Mouse (Mus musculus): ENCODE results near the gene Nxn.
"Not testable (repeated sequence)": the region's sequence is repeated elsewhere in the genome, so short reads cannot be mapped to it uniquely, and the experiment has no call there.

Gene Nxn

DNA sequence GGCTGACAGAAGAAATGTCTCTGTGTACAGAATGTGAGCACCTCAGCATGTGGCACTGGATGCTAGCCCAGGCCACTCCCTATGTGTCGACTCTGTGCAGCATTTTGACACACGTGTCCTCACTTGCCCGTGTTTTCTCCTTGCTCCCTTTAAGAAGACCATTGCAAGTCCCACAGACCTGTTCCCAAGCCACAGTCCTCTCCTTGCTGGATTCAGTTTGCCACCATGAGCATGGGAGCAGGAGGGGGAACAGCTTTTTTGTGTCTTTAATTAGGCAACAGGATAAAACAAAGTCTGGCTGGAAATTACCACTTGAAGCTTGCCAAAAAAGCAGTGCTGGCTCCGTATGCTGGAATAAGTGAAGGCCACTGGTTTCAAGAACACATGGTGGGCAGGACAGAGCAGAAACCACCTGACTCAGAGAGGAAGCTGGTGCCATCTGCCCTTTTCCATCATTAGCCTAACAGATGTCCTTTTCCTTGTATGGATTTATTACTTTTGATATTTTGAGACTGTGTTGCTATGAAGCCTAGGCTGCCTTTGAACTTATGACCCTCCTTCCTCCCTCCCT, 143.4 kb downstream of the Nxn start:
- DNase-seq = peak; percentile 95

GRCm38 (mm10) chr11:76253918-76254264, 145.0 kb downstream of the Nxn start:
- no peak for DNase-seq

DNA sequence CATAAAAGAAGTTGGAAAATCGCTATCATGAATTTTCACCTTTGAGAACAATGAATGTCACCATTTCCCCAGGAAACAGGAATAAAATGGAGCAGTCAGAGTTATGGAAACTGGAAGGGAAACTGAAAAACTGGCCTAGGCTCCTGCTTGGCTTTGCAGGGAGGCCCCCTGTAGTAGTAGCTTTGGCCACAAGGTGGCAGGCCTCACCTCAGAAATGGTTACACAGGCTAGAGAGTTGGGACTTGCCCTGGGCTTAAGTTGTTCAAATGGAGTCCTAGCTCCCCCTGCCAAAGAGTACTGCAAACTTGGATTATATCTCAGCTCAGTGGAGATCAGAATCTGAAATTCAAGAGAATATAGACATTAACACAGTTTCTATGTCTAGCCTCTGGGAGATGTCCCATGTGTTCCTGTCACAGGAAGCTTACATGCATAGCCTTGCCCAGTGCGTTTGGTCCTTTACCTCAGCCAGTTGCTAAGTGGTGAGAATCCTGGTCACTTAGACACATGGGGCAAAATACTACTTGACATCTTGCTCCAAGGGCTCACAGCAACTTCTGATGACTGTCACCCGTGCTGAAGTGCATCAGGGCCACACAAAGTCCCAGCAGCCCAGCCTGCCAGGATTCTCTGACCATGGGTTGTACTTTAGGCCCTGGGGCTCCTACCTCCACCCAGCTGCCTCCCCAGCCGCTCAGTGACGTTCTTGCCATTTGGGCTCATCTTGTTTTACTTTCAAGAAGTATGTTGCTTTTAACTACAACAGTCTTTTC, 145.6 kb downstream of the Nxn start:
- DNase-seq = peak; percentile 93

- DNase-seq = peak; percentile 83
Observed at GRCm38 (mm10) chr11:76252036-76252435, 146.9 kb downstream of the Nxn start.

- no peak for DNase-seq
Observed at GRCm38 (mm10) chr11:76247239-76247638, 151.7 kb downstream of the Nxn start.

DNA sequence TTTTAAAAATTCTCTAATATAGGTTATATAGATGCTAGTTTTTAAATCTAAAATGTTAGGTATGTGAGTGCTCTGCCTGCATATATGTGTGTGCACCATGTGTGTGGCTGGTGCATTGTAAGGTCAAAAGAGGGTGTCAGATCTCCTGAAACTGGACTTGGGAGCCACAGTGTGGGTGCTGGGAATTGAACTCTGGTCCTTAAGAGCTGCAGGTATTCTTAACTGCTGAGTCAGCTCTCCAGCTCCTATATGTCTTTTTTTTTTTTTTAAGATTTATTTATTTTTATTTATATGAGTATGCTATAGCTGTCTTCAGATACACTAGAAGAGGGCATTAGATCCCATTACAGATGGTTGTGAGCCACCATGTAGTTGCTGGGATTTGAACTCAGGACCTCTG, 152.5 kb downstream of the Nxn start:
- DNase-seq = no peak

GRCm38 (mm10) chr11:76243811-76244546, 155.0 kb downstream of the Nxn start:
- DNase-seq = peak; percentile 42

GRCm38 (mm10) chr11:76242901-76243810, 155.8 kb downstream of the Nxn start, which contains the start of the genes Mrm3 and Glod4:
Gene Mrm3 (plus strand): TSS chr11:76243715.
Gene Glod4 (minus strand): TSS chr11:76243725.
- peak; percentile 91 for DNase-seq

- no peak for DNase-seq
Observed at GRCm38 (mm10) chr11:76239750-76240149, 159.2 kb downstream of the Nxn start.

DNA sequence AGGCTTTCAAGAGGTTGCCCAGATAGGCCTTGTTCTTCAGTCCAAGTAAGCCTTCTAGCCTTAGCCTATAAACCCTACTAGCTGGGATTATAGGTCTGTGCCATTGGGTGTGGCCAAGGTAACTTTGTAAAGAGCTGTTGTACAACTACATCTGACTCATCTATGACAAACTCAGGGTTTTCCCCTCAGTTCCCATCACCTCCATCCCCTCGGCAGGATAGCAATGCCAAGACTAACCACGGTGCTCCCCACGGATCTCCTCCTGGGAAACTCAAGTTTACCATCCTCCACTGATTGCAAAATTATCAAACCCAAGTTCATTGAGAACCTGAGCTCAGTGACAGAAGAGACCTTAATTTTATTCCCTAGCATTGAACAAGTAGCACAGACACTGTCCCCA, 162.8 kb downstream of the Nxn start:
- DNase-seq = no peak

DNA sequence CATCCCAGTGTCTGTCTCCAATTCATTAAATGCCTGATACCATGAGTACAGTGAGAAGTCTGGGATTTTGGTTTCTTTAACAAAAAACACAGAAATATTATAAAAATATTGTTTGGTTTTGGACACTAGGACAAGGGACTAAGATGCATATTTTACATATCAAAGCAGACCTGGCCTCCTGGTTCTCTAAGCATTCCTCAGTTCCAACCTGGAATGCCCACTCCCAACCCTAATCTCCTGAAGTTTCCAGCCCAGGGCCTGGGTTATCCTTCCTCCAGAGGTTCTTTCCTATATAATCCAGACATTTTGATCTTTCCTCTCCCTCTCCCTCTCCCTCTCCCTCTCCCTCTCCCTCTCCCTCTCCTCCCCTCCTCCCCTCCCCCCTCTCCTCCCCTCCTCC, 173.9 kb downstream of the Nxn start:
- no peak for DNase-seq

- no peak for DNase-seq
Observed at GRCm38 (mm10) chr11:76224631-76225030, 174.3 kb downstream of the Nxn start.

GRCm38 (mm10) chr11:76217390-76217800, 181.5 kb downstream of the Nxn start, which contains the start of the genes Dbil5 and Gemin4:
Gene Dbil5 (plus strand): TSS chr11:76217608.
Gene Gemin4 (minus strand): TSS chr11:76217664.
- DNase-seq = peak; percentile 97

GRCm38 (mm10) chr11:76216681-76217389, 182.1 kb downstream of the Nxn start:
- DNase-seq = peak; percentile 59

DNA sequence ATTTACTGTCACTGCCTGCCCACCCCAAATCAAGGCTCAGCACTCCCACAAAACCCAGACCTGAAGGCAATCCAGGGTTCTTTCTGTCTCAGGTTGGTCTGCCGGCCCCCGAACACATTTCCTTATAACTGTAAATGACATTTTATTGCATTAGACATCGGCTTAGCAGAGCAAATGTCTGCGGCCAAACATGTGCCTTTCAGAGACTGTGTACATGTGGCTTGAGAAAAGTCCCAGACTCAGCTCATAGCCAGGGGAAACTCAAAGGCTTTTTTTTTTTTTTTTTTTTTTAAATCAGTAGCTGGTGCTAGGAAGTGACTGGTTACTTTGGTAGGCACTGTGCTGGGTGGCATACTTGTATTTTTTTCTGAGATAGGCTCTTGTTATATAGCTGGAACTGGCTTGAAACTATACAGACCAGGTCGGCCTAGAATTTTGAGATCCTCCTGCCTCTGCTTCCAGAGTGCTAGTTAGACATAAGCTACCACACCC, 182.8 kb downstream of the Nxn start:
- DNase-seq = no peak

DNA sequence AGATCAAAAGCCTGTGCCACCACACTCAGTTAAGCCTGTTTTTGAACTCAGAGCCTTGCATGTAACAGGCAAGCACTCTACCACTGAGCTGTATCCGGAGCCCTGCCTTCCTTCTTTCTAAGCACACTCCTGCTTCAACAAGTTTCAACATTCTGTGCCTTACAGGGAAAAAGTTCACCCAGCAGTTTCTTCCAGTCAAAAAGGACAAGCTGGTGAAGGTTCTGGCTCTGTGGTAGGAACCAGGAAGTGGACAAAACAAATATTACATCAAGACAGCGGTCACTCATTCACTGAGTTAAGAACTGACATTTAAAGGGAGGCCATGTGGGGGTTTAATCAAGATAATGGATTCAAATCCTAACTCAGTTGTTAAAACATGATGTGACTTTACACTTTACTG, 183.9 kb downstream of the Nxn start:
- no peak for DNase-seq

GRCm38 (mm10) chr11:76213841-76214240, 185.1 kb downstream of the Nxn start:
- DNase-seq = no peak

DNA sequence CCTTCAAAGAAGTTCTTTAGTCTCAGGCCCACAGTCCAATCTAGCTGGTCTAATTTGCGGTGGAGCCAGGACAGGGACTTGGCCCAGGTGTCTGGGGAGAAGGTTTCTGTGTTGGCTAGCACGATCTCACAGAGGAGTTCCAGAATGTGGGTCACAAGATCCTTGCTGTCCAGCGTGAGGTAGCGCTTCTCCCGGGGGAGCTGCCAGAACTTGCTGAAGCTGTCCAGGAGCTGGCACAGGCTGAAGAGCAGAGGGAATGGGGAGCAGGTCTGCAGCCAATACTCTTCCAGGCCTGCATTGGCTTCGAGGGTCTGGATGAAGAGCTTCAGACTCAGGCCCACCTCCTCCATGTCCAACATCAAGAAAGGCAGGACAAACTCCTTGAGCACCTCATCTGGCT, 187.3 kb downstream of the Nxn start:
- not testable (repeated sequence) for DNase-seq

GRCm38 (mm10) chr11:76210228-76210985, 188.5 kb downstream of the Nxn start:
- no peak for DNase-seq
